Mouse (Mus musculus) thymus, postnatal 36 days (tissue): ENCODE data around the gene Palld.

ENCODE experiments used
- DNase-seq, 2 experiments: peaks; one replicate each; pipeline ENCODE4 v3.0.0; 2022; ENCODE audit warnings: mixed read lengths in 2 of 2

Palld gene

DNA sequence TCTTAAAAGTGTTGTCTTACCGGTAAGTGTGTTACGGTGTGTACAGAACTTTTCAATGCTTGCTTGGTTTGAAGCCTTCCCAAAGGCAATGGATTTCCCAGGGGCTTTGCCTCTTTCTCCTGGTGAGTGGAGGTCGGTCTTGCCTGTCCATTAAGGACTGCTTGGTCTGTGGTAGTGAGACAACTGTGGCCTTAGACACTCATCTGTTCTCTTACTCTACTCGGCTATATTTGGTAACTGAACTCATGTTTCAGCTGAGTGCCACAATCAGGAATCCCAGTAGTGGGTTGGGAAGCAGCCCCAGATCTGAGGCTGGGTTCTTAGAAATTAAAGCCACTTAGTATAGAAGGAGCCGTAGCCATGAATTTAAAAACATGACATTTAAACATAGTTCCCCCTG, at the start of gene Palld:
Palld (minus strand) TSS at position 170 of the 400 bp plus-strand sequence.
- DNase-seq = no peak

DNA sequence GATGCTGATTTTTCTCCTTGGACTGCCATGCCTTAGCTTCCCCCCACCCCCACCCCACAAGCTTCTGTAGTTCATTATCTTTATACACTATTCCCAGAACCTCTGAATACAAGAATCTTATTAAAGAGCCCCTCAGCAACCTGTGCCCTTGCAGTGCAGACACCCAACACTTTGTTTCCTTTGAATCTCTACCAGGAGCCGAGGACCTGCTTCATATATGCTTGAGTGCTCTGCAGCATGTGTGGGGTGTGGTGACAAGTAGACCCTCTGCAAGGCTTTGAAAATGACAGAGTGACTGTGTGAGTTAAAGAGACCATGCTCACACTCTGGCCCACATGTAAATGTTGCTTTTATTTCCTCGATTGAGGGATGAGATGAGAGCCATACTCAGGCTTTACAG, 35.1 kb upstream of the Palld start:
- DNase-seq = no peak

DNA sequence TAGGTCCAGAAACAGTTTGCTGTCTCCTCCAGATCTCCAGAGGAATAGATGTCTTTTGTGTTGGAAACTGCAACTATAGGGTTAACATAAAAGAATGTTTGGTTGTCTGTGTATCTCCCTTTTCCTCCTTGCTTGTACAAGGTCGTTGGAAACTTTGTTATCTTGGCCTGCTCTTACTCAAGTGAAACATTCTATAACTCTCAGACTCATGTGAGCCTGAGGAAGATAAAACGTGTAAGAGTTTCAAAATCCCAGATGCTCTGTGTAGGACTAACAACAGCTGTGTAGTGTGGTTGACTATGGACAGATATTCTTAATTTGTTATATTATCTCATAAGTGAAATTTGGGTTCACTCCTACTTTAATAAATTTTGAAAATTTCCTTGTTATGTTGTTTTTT, 30.8 kb upstream of the Palld start:
- no peak for DNase-seq

DNA sequence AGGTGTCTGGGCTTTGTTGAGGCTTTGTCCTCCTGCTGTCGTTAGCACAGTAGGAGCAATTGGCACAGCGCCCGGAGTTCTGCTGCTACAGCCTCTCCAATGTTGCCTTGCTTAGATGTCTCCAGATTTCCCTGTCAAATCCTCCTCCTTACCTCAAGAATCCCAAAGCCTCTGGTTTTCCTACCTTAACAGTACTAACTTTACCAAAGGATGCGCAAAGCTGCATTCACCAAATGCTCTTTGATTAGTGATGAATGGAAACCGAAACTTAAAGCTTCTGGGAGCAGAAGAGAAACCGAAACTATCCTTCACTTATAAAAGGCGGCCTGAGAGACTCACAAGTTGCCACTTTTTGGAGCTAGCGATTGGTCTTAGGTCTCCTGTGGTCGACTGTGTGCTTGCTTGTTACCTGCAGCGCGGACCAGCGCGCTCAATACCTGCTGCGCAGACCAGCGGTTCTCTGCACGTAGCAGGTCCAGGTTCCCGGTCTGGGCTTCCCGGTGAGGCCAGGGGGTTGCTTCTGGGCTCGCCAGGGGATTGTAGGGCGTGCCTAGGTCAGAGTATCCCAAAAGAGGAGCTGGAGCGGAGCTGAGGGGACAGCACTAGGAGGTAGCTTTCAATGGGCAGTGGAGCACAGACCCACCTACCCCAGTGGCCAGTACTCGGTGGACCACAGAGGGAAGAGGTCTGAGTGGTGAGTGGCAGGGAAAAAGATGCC, 25.4 kb upstream of the Palld start, which contains the start of gene Ddx60:
Ddx60 (plus strand) TSS at position 311 of the 718 bp plus-strand sequence.
- peak; percentile 32 to 34 for DNase-seq

DNA sequence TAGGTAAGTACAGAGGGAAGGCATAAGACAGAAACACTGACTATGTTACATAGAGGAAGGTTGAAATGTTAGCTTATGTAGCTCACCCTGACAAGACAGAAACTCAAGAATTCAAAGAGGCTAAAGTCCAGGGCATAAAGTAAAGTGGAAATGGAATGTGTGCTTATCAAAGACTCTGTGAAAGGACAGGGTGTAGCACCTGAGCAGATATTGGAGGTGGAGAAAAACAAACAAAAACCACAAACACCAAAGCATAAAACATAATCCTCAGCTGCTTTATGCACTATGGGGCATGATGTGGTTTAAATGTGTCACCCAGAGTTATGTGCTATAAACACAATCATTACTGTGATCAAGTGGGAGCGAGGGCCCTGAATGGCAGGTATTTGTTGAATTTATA, 22.0 kb upstream of the Palld start:
- no peak for DNase-seq

DNA sequence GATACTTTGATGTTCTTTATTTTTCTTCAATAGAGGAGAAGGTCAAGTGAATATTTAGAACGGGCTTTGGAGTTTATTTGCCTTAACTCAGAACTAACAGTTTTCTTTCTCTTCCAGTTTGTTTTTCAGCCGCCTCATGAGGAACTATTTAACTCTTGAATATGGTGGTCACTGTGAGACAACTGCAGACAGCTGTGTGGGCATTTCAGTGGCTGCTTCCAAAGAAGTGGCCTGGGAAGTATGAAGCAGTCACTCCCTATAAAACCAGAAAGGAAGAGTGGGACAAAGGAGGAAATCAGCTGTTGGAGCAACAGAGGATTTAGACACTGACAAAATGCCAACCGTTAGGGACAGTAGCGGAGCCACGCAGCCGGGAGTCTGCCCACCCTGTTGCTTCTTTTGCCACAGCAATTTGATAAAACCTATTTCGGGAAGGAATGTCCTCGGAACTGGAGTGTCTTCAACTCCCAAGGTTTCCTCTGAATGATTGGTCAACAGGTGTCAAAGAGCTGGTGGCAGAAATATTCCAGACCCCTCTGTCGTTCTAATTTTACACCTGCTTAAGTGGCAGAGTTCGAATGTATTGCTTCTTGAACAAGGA, 19.1 kb upstream of the Palld start:
- DNase-seq = no peak

DNA sequence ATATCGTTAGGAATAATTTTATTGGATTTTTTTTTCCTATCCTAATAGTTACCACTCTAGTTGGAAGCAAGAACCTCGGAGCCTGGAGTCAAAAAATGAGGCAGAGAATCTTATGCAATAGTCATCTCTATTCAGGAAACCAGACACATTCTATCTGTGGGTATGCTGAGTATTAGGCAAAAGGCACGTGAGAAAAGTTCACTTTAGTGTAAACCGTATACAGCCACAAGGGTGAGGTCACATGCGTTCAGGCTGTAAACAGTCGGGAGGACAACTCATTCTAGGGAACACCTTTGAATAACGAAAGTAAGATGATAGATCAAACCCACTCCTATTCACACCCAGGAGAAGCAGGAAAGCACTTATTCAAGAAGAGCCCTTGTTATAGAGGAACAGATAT, 17.9 kb upstream of the Palld start:
- DNase-seq = no peak

DNA sequence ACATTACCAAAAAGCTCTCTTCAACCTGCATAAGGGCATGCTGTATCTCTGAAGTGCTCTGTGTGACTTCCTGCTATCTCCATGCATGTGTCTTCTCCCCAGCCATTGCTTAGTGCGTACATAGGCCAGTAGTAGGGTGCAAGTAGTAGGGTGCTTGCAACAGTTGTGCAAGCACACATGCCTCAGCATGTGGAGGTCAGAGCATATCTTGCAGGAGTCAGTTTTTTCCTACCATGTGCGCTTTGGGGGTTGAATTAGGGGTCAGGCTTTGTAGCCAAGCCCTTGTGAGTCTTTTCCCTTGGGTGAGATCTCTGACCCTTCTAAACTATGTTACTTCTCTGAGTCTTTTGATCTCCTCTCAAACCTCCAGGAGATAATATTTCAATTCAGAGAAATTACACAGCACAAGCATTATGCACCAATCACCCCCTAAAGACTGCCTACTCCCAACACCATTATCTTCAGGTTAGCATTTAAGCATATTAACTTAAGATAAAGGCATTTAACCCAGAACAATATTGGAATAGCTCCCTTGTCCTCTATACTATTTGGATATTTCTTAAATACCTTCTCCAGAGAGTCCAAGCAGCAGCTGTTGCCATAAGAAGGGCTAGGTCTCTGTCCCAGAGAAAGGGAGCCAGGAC, 16.8 kb upstream of the Palld start:
- DNase-seq = no peak

DNA sequence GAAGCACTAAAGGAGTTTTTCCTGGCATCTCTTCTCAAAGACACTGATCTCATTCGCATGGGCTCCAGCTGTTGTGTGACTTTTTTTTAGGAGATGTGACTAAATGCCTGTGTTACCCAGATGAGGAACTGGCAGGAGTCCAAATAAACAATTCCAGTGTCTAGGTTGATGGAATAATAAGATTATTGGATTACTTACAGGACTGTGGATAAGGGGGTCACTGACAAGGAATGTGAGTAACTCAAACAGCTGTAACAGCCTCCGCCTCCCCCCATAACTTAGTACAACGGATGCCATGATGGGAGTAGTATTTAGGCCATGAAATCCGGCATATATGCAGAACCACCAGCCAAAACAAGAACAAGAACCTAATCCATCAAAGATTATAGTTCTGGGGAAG, 14.8 kb upstream of the Palld start:
- no peak for DNase-seq

DNA sequence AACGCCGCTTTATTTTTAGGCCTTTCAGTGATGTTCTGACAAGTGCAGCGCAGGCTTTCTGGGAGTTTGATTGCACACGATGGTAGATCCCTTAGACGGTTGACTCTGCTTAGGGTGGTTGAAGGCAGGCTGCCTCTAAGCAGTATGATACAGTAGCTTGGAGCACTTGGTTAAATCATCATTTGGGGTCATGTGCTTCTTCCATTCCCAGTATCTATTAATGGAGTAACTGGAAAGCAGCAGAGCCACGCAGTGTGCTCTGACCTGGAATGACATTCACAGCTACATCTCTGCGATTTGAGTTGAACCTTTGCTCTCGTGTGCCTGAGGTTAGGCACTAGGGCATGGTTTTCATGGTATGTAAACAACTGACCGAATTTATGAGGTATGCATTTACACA, 11.5 kb upstream of the Palld start:
- DNase-seq = no peak

DNA sequence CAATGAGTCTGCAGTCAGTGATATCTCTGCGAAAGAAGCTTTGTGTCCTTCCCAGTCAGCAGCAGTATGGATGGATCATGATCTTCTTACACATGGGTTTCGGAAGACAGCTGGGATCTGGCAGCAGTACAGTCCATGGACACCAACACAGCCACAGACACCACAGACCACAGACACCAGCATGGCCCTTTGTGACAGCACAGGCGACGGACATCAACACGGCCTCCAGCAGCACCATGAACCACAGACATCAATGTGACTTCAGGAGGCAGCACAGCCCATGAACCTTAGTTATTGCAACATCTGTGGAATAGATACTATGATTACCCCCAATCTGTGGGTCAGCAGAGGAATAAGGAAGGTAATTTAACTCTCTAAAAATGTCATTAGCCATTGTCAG, 10.3 kb upstream of the Palld start:
- DNase-seq = no peak

DNA sequence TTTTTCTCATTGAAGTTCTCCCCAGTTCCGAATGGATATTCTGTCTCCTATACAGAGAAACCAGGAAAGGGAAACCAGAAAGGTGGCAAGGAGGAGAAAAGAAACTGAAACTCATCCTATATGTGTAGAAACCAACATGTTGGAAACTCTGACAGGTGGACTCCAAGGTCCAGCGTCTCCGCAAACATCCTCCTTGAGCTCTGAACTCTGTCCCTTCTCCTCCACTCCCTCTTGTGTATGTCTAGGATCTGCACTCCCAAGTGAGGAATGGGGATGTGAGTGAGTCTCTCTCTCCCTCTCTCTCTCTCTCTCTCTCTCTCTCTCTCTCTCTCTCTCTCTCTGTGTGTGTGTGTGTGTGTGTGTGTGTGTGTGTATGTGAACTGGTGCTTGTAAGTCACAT, 6.8 kb upstream of the Palld start:
- no peak for DNase-seq

DNA sequence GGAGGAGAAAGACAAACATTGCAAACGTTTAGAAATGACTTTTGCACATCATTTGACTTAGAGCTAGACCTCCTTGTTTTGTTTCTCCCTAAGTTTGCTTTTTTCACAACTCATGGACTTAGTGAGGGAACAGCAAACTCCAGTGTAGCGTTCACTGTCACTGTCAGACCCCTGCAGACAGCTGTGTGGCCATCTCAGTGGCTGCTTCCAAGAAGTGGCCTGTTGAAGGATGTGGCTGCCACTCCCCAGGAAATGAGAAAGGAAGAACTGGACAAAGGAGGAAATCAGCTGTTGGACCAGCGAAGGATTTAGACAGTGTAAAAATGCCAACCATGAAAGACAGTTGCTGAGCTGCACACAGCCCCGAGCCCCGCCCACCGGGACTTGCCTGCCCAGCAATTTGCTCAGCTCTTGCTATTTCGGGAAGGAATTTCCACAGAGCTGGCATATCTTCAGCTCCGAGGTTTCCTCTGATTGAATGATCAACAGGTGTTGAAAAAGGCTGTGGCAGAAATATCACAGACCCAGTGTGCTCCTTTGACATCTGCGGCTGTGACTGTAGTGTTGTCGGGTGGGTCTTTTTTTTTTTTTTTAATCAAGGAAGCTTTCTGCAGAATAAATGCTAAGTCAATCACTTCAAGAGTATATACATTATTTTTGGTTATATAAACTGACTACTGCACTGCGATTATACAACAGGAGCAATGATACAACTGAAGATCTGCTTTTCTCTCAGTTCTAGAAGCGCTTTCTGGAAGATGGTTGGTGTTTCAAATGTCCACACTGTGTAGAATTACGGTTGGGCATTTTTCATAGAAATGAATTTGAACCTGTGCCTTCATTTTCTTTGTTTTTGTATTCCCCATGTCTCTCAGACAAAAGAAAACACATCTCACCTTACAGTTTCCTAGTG, 6.1 kb upstream of the Palld start:
- DNase-seq = no peak

DNA sequence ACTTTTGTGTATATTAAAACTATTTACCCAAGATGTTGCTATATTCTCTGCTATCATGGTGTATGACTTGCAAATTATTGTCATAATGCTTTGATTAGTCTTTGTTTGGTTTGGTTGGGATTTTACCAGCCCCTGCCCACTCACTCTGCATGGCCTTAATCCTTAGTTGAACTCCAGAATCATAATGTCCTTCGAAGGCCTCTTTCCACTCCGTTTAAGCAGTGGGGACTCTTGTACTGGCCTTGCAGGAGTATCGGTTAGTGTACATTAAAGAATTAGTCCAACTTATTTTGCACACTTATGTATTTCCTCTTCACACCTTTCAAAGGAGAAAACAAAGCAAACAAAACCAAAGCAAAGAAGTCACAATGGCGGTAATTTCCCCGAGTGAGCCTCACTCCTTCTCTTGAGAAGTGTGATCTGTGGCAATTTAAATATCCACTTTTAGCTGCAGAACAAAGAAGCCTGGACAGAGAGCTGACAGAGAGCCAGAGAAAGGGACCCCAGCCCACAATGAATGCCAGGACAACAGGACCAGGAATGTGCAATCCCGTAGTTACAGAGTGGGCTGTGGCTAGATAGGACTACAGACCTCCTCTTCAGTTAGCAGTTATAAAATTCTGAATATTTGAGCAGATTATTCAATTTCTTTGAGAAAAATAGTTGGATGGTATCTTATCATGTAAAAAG, 1.3 kb downstream of the Palld start:
- DNase-seq = no peak

DNA sequence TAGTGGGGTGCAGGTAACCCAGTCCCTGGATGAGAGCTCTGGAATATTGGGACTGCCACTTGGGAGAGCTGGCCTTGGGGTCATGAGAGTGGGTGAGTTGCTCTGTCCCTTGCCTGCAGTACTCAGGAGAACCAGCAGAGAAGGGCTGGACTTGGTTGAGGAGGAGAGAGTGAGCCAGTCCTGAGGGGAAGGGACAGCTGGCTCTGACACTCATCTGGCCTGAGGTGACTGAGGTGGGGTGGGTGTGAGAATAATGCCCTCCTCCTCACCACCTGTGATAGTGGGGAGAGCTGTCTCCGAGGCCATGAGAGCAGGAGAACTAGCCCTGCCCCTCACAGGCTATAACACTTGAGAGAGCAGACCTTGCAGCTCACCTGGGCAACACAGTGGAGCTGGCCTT, 5.1 kb downstream of the Palld start:
- DNase-seq = no peak

DNA sequence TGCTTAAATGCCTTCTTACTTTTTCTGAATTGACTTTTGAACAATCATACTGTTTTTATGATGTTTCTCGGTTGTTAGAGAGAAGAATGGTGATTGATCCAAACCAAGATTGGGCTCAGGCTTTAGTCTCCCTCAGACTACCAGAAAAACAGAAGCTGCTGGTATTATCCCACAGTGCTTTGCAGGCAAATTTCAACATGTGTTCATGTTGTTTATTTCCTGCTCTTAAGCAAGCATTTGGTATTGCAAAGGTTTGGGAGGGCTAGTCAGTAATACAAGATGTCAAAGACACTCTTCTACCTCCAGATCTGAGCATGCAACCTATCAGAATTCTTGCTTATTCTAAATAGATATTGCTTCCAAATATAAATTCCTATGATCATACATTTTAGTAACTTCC, 5.7 kb downstream of the Palld start:
- DNase-seq = no peak

DNA sequence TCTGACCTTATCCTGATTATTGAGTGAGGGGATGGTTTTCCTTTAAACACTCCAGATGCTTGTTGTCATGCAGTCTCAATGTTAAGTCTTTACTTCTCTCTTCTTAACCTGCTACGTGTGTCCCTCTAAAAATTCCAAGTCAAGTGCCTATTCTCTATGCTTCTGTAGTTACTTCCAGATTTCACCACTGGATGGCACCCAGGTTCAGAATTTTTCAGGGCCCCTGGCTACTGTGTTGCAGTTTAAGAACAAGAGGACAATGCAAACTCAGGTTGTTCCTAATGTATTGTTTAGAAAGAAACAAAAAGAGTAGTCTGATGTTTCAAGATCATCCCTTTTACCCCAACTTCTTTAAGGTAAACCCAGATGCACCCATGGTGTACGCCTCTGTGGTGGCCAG, 8.4 kb downstream of the Palld start:
- DNase-seq = no peak

DNA sequence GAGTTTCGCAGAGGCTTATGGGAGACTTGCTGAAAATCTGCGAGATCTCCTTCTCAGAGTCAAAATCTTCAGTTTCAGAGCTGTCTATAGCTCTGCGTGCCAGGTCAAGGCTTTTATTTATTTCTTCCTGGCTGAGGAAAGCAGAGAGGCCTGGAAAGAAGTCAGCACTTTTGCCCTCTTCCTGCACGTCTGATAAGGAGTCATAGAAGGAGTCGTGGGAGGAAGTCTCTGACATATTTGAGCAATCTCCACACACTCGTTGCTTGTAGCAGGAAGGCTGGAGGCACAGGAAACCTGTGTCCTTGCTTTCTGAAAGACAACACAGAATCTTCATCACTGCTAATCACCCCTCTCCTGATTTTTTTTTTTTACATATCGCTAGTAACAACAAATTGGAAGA, 24.9 kb downstream of the Palld start:
- DNase-seq = no peak

DNA sequence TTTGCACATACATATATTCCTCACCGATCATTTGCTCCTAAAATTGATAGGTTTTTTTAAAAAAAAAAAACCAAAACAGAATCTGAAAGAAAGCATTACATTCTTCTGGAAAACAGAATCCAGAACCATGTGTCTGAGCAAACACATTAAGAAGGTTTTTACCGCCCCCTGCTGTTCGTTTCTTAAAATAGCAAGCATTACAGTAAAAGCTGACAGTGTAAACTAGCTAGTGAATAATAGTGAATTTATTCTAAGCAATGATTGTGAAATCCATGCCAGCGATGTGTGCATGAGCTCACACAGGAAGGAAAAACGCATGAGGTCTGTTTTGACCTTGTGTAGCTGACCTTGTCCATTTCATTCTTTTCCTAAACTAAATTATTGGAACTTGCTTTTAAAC, 27.2 kb downstream of the Palld start:
- DNase-seq = no peak

DNA sequence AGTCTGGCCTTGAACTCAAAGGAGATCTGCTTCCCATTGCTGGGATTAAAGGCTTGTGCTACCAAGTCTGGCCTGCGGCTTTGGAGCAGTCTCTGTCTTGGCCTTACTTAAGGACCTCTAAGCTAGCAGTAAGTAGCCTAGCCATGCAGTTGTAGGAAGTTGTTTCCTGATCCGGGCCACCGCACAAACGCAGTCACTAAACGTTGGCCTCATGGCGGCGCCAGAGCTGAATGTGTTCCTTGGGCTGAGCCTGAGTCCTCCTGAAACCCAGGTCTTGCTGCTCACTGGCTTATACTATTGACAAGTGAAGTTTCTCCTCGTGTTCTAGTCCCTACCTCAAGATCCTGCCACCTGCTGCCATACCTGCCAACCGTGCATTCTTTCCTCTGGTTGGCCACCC, 28.5 kb downstream of the Palld start:
- no peak for DNase-seq

DNA sequence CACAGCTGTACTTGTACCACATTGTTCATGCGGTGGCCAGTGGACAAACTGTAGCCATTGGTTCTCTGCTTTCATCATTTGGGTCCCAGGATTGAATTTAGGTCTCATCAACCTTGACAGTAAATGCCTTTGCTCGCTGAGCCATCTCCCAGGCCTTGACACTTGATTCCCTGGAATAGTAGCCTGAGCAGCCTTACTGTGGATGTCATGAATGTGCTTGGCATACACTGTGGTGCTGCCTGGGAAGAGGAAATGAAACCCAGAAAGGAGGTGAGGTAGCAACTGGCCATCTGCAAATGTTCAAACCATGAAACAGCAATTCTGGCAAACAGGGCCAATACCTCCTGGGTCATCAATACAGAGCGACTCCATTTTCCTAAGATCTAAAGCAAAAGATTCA, 34.0 kb downstream of the Palld start:
- DNase-seq = no peak

DNA sequence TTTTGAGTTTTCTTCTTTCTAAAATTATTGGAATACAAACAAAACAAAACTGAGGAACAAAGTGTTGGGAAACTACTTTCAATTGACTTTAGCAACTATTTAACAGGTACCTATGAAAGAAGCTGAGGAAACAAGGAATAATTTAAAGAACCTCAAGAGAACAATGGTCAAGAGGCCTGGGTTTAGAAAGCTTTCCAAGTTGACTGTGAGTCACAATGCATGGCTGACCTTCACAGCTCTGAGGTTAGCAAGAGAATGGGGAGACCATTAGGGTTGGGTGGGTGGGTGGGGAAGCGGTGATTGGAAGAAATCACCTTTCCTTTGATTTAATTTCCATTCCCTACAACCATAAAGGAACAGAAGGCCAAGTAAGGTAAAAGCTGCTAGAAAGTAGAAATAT, 35.6 kb downstream of the Palld start:
- no peak for DNase-seq

DNA sequence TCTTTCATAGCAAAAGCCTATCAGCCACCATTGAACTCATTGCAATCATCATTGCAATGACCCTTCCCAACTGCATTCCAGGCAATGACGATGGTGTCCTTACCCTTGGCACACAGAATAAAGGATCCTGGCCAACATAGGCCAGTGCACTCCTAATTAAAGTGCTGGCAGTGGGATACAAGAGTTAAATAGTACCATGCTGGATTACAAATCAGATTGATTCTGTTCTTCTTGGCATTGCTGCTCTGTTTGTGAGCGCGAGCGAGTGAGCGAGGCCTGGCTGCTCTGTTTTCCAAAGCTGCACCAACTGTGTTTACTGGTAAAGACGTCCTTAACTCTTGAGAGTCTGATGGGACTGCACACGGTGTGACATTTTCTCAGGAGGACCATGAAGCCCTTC, 37.1 kb downstream of the Palld start:
- no peak for DNase-seq
